Mouse (Mus musculus) cerebellum, adult 9-11 months (tissue): ENCODE data around the gene Exosc9.
A peak's percentile ranks its signal among the peaks of the same experiment; 100 is the strongest.

Experiments used
- DNase-seq: peaks from one replicate; pipeline ENCODE4 v3.0.0; 2022

Exosc9 gene

GRCm38 (mm10) chr3:36552406-36553047 is at the start of gene Exosc9:
Gene Exosc9, plus strand, starts transcription at chr3:36552606.
- peak; percentile 94 for DNase-seq

GRCm38 (mm10) chr3:36505306-36505705 is 47.1 kb upstream of the Exosc9 start:
- DNase-seq = no peak

GRCm38 (mm10) chr3:36505809-36506735 is 46.3 kb upstream of the Exosc9 start:
- no peak for DNase-seq

GRCm38 (mm10) chr3:36511491-36511890 is 40.9 kb upstream of the Exosc9 start:
- DNase-seq = no peak

GRCm38 (mm10) chr3:36516196-36516595 is 36.2 kb upstream of the Exosc9 start:
- no peak for DNase-seq

GRCm38 (mm10) chr3:36521073-36522060 is 31.0 kb upstream of the Exosc9 start, which contains the start of gene Gm11549:
Gene Gm11549, minus strand, starts transcription at chr3:36521813.
- no peak for DNase-seq

- no peak for DNase-seq
These were observed 30.3 kb upstream of the Exosc9 start for GRCm38 (mm10) chr3:36522137-36522536.

- no peak for DNase-seq
These were observed 27.9 kb upstream of the Exosc9 start for GRCm38 (mm10) chr3:36524466-36524865.

GRCm38 (mm10) chr3:36530345-36530744 is 22.1 kb upstream of the Exosc9 start:
- DNase-seq = no peak

- DNase-seq = no peak
These were observed 21.6 kb upstream of the Exosc9 start for GRCm38 (mm10) chr3:36530781-36531180.

- no peak for DNase-seq
These were observed 21.2 kb upstream of the Exosc9 start for GRCm38 (mm10) chr3:36531242-36531641.

- no peak for DNase-seq
These were observed 20.3 kb upstream of the Exosc9 start for GRCm38 (mm10) chr3:36531979-36532542.

GRCm38 (mm10) chr3:36532738-36533137 is 19.7 kb upstream of the Exosc9 start:
- no peak for DNase-seq

GRCm38 (mm10) chr3:36533201-36533672 is 19.2 kb upstream of the Exosc9 start:
- DNase-seq = no peak

GRCm38 (mm10) chr3:36536041-36536440 is 16.4 kb upstream of the Exosc9 start:
- no peak for DNase-seq

GRCm38 (mm10) chr3:36537701-36538470 is 14.5 kb upstream of the Exosc9 start:
- no peak for DNase-seq

- no peak for DNase-seq
These were observed 11.7 kb upstream of the Exosc9 start for GRCm38 (mm10) chr3:36540756-36541155.

- no peak for DNase-seq
These were observed 11.0 kb upstream of the Exosc9 start for GRCm38 (mm10) chr3:36541399-36541798.

- DNase-seq = no peak
These were observed 7.4 kb upstream of the Exosc9 start for GRCm38 (mm10) chr3:36544961-36545360.

GRCm38 (mm10) chr3:36551343-36551742 is 1.1 kb upstream of the Exosc9 start:
- peak; percentile 41 for DNase-seq

- no peak for DNase-seq
These were observed 488 bp upstream of the Exosc9 start for GRCm38 (mm10) chr3:36551851-36552384.
